Mouse (Mus musculus) left cerebral cortex, adult 2 months (tissue): ENCODE measurements around the gene Ecsit. TPM values are rescaled to one million over a fixed set of nuclear protein-coding genes. Genes with fewer than 3 reads are reported as not detected.
A peak's percentile ranks its signal among the peaks of the same experiment; 100 is the strongest.

Experiments
- DNase-seq, 2 experiments: peaks; one replicate each; pipeline ENCODE4 v3.0.0; 2021 to 2022; ENCODE audit warnings: low spot score in 2 of 2, mixed read lengths in 1 of 2; ENCODE audit errors: extremely low spot score in 1 of 2
- H3K27ac ChIP-seq: fragments of 200-600 bp; 2 replicates; pipeline ENCODE4 v1.8.1; 2022
- H3K4me3 ChIP-seq: fragments of 200-600 bp; 2 replicates; pipeline ENCODE4 v1.8.1; 2022
- CTCF ChIP-seq: fragments of 200-600 bp; IDR thresholded peaks from 2 replicates; pipeline ENCODE4 v1.8.1; 2022; ENCODE audit warnings: antibody characterized with exemption, mild to moderate bottlenecking, moderate library complexity
- intact Hi-C: fragments of 180-260 bp; cut with DNase I; formaldehyde crosslinking; loops from one replicate; pipeline ENCODE4 v1.15.1; 2025
- total RNA-seq, 2 experiments: library from RNA; stranded (reverse); gene quantifications; 2 replicates each; pipeline ENCODE4 v1.2.3; 2021

Ecsit gene
- total RNA-seq, 2 experiments from 2014 or later, result 43.0 to 46.8 TPM

DNA sequence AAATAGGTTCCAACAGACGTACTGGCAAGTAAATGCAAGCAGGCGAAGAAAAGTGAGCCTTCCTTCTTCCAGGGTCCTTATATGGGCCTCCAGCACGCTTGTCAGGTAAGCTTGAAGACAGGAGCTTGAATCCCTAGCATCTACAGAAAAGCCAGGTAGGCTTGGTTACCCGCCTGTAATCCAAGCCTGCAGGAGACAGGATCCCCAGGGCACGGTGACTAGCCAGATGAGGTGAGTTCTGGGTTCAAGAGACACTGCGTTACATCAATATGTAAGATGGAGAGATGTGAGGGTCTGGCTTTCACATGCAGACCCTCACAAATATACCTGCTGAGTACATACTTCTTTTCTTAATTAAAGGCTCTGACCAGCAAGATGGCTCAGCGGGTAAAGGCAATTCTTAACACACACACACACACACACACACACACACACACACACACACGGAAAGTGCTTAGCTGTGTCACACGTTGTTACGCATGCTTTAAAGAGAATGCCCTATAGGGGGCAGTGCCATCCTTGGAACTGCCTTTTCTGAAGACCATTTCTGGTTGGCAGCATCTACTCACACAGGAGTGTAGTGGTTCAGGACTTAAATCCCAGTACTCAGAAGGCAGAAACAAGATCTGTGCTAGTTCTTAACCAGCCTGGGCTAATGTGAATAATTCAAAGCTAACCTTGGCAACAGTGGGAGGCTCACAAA lies 32.7 kb upstream of the Ecsit start:
- Histone ChIP-seq H3K27ac (peak overlapping the region; percentile 88; the same call in 1 of the 2 replicates), H3K4me3 (peak overlapping the region; percentile 66)
- intact Hi-C loops, result loop anchor here (1.0 to 2.0 kb wide), 3 partner anchors 25 to 47 kb away; partner anchors contain the start of genes Ecsit, Gm49318 and Zfp653
- DNase-seq, result peak; percentile 25 to 46
- peak; percentile 45 for TF ChIP-seq CTCF

DNA sequence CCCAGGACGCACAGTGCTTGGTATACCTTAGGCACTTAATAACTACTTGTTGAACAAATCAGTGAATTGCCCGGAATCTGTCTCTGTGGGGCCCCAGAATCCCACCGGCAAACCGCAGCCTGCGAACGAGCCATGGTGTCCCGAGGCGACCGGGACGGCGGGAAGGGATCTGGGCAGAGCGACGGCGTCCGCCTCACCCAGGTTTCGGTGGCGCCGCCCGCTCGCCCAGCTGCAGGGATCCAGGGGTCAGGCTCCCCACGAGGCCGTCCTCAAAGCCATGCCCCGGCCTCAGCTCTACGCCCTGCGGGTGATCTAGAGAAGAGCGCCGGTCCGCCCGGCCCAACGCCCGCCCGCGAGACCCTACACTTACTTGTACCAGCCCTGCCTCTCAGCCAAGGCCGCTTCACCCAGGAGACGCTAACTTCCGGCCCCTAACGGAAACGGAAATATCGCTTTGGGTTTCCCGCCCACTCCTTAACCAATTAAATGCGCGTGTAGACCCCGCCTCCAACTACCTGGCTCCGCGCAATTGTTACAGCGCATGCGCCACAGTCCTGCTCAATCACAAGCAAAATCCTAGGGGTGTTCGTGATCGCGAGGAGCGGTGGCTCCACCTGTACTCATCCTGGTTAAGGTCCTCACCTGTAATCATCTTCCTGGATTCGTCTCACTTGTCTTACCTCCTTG lies 31.6 kb upstream of the Ecsit start, which contains the start of gene Elof1:
Elof1 (minus strand) TSS at position 433 of the 687 bp plus-strand sequence.
- TF ChIP-seq CTCF, result no peak; the same call in 1 of the 2 replicates
- H3K27ac ChIP-seq, result peak within 1 kb of the TSS; percentile 88
- intact Hi-C loops, result loop anchor here (1.0 to 2.0 kb wide), 2 partner anchors 32 to 46 kb away; partner anchors contain the start of genes Ecsit, Gm49318 and Zfp653
- DNase-seq, result peak; percentile 91 to 93
- peak within 1 kb of the TSS; percentile 66 for H3K4me3 ChIP-seq

DNA sequence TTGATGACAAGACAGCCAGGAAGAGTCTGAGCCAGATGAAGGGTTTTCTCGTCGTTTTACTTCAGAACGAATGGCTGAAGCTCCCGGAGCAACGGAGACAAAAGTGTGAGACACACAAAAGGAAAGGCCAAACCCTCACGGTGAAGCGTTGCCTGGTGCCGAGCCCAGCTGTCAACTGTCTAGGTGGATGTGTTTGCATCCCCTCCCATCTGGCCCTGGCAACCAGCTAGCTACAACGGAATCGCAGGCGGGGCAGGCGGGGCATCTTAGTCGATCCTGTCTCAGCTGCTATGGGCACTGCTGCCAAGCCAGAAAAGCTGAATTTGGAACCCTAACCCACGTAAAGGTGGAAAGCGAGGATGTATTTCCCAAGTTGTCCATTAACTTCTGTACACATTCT lies 30.8 kb upstream of the Ecsit start:
- intact Hi-C loops, result loop anchor here (2.0 kb wide), 1 partner anchor 45 kb away; the partner anchor contains the start of genes Gm49318 and Zfp653
- peak overlapping the region; percentile 66 for H3K4me3 ChIP-seq
- no peak for TF ChIP-seq CTCF
- DNase-seq, result no peak
- no peak overlapping the region for H3K27ac ChIP-seq

DNA sequence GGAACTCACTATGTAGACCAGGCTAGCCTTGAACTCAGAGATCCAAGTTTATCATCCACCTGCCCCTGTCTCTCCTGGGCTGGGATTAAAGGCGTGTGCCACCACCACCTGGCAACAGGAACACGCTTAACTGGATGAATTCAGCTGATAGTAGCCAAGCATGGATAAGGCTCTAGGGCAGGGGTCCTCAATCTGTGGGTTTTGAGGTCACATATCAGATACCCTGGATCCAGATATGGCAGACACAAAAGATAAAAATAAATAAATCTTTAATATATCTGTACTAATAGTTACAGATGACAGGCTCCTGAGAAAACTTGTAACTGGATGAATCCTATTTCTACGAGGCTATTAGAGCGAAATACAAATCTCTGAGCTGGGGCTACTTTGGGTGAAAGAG lies 30.4 kb upstream of the Ecsit start:
- Histone ChIP-seq H3K27ac (no peak overlapping the region), H3K4me3 (peak overlapping the region; percentile 66)
- no peak for TF ChIP-seq CTCF
- intact Hi-C loops, result loop anchor here (2.0 kb wide), 1 partner anchor 45 kb away; the partner anchor contains the start of genes Gm49318 and Zfp653
- no peak for DNase-seq

DNA sequence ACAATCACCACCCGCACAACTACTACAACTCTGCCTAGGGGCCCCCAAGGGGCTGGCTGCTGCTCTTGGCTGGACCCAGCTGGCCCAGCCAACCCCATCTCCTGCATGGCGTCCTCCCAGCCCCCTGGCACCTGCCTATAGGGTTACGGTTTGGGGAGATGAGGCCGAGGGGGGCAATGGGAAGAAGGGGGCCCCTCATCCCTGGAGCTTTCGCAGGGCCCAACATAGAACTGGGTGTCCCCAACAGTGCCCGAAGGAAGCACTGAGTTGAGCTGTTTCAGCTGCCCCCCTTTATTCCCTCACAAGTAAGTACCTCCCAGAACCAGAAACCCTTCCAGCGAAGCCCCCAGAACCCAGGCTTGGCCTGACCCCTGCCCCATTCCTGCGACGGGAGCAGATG lies 23.0 kb upstream of the Ecsit start:
- no peak for DNase-seq
- Histone ChIP-seq H3K27ac (no peak overlapping the region), H3K4me3 (no peak overlapping the region)
- no peak for TF ChIP-seq CTCF
- intact Hi-C loops, result no loop called here

DNA sequence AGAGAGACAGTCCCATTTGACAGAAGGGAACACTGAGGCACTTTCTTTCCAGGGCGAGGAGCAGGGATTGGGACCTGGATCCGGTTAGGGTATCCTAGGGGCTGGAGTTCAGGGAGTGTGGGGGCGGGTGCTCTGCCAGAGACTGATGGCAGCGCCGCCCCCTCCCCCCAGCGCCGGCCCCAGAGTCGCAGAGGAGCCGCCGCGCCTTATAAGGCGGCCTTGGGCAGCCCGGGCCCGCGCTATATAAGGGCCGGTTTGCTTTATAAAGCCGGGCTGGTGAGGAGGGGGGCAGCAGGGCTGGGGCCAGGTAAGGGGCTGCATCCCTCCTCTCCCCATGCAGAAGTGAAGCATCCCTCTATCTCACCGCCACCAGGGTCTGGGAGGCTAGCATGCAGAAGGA lies 14.7 kb upstream of the Ecsit start:
- Histone ChIP-seq H3K4me3 (no peak overlapping the region), H3K27ac (no peak overlapping the region)
- intact Hi-C loops, result no loop called here
- DNase-seq, result no peak
- no peak for TF ChIP-seq CTCF

DNA sequence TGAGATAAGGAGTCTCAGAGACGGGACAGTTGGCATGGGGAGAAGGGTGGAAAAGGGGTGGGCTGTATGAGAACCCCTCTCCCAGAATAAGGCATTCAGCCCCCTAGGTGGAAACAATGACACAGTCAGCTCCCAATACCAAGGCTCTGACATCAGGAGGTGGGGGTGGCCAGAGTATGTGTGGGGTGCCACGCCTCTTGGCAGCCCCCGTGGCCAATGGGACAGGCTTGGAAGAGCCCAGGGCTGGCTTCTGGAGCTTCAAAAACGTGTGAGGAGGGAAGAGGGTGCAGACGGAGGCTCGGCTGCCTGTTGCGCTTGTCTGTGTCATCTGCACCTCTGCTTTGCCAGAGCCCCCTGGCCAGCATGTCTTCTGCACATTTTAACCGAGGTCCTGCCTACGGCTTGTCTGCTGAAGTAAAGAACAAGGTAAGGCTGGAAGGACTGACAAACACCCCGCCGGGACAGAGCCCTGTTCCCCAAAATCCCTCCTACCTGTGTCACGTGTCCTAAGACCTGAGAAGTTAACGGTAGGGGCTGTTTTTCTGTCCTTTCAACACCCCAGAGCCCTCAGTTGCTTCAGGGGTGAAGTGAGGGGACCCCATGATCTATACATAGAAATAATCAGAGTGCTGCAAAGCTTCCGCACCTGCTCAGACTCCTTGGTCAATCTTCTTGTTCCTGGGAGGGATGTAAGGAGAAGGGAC lies 13.9 kb upstream of the Ecsit start, which contains the start of gene Cnn1:
Cnn1 (plus strand) TSS at position 224 of the 704 bp plus-strand sequence.
- DNase-seq, result no peak
- intact Hi-C loops, result no loop called here
- Histone ChIP-seq H3K4me3 (no peak within 1 kb of the TSS), H3K27ac (no peak within 1 kb of the TSS)
- no peak for TF ChIP-seq CTCF

DNA sequence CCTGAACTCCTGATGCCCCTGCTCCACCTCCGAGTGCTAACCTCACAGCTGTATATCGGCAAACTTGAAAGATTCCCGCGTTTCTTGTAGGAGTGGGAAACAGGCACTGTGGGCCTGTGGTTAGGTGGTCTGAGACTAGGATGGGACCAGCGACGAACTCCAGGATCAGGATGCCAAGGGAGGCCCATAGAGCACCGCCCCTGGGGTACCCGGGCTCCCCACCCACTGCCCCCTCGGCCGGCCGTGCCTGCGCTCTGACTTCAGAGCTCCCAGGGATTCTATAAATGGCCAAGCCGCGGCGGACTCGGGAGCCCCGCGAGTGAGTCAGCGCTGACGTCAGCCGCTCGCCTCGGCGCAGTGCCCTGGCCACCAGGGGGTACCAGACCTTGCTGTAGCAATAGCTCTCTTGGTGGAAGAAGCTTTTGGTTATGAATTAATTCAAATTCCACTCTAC lies 10.6 kb upstream of the Ecsit start:
- Histone ChIP-seq H3K27ac (no peak overlapping the region), H3K4me3 (peak overlapping the region; percentile 39)
- intact Hi-C loops, result no loop called here
- TF ChIP-seq CTCF, result peak; percentile 80
- DNase-seq, result peak; percentile 68 to 77

DNA sequence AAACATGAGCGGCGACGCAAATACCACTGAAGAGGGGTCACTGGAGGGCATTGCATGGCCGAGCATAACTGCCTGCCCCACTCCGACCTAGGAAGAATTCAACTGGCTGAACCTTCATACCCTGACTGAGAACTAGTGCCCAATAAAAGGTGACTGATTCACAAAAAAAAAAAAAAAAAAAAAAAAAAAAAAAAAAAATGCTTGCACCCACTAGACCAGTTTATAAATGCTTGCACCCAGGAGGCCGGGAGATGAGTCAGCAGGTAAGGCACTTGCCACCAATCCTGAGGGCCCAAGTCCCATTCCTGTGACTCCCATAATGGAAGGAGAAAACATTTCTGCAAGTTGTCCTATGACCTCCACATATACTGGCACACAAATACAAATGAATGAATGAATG lies 7.5 kb upstream of the Ecsit start:
- no peak for DNase-seq
- H3K27ac ChIP-seq, result no peak overlapping the region
- intact Hi-C loops, result no loop called here
- TF ChIP-seq CTCF, result no peak
- H3K4me3 ChIP-seq, result no peak overlapping the region

DNA sequence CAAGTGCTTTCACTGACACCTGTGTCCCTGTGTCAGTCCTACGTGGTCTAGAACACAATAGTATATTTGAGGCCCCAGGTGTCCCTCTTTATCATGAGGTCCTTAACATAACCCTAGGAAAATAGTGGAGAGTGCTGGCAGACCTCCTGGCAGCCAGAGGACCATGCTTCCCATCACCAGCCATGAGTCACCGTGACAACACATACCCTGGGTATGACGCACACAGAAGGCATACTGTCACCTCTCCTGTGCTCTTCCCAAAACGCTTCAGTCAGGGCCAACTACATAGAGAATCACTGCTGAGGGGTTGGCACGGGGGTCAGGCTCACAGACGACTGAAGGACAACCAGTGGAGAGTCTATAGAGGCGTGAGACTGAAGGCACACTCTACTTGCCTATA lies 4.7 kb upstream of the Ecsit start:
- no peak for TF ChIP-seq CTCF
- intact Hi-C loops, result no loop called here
- DNase-seq, result no peak
- Histone ChIP-seq H3K27ac (no peak overlapping the region), H3K4me3 (no peak overlapping the region)

DNA sequence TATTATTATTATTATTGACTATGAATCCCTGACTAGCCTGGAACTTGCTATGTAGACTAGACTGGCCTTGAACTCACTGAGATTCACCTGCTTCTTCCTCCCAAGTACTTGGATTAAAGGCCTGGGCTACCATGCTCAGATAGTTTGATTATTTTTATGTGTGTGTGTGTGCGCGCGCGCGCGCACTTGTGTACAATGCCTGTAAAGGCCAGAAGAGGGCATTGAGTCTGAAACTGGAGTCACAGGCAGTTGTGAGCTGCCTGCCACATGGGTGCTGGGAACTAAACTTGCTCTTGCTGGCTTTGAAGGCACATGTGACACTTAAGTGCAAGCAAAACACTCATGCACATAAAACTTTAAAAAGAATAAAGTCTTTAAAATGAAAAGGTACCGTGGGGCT lies 4.0 kb upstream of the Ecsit start:
- intact Hi-C loops, result no loop called here
- no peak for TF ChIP-seq CTCF
- Histone ChIP-seq H3K4me3 (no peak overlapping the region), H3K27ac (no peak overlapping the region)
- DNase-seq, result no peak

DNA sequence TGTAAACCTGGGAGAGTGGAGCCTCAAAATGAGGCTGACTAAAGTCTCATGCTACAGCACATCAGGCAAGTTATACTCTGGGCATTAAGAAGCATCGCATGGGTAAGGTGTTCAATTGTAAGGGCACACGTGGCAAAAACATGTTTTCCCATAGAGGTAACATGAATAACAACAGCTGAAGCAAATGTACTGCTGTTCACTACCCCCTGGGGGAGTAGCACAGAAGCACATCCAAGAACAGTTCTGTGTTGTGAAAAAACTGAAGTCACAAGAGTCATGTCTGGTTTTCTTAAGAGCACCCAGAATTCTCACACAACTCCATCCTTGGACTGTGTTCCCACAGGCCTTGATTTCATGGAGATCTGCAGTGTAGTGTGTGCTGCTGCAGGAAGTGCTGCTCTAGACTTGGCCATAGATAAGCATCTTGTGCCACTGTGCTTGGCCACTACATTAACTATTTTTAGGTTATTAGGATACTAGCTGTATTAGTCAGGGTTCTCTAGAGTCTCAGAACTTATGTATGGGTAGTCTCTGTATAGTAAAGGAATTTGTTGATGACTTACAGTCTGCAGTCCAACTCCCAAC lies 1.9 kb upstream of the Ecsit start:
- Histone ChIP-seq H3K4me3 (no peak overlapping the region), H3K27ac (no peak overlapping the region)
- peak; percentile 10 for TF ChIP-seq CTCF
- DNase-seq, result no peak
- intact Hi-C loops, result no loop called here
